Mouse (Mus musculus) ES-Bruce4 (cell line): ENCODE measurements around the gene 1810055G02Rik. TPM values are rescaled to one million over a fixed set of nuclear protein-coding genes. Genes with fewer than 3 reads are reported as not detected.

ENCODE experiments used
- H3K27ac ChIP-seq: 2 replicates; pipeline ENCODE4 v1.5.1; 2012; ENCODE audit warnings: low read length, inconsistent platforms; ENCODE audit not compliant: insufficient read depth
- H3K27me3 ChIP-seq: 2 replicates; pipeline ENCODE4 v1.6.1; 2012; ENCODE audit warnings: mild to moderate bottlenecking, low read length, inconsistent platforms; ENCODE audit not compliant: control insufficient read depth, poor library complexity, insufficient read depth, severe bottlenecking
- H3K36me3 ChIP-seq: 2 replicates; pipeline ENCODE4 v1.6.1; 2012; ENCODE audit warnings: inconsistent platforms, mild to moderate bottlenecking, low read length, moderate library complexity; ENCODE audit not compliant: control insufficient read depth, poor library complexity, insufficient read depth, severe bottlenecking
- H3K4me1 ChIP-seq: one replicate; pipeline ENCODE4 v1.8.1; 2011; ENCODE audit warnings: low read length; ENCODE audit not compliant: control insufficient read depth, insufficient read depth
- H3K4me3 ChIP-seq: 2 replicates; pipeline ENCODE4 v1.5.1; 2011; ENCODE audit warnings: low read depth, mild to moderate bottlenecking, low read length
- H3K9ac ChIP-seq: 2 replicates; pipeline ENCODE4 v1.6.1; 2012; ENCODE audit warnings: low read depth, mild to moderate bottlenecking, inconsistent platforms; ENCODE audit not compliant: poor library complexity, severe bottlenecking
- H3K9me3 ChIP-seq: replicated peaks from 2 replicates; pipeline ENCODE4 v1.6.1; 2012; ENCODE audit warnings: mild to moderate bottlenecking, low read length, inconsistent platforms; ENCODE audit not compliant: control insufficient read depth, poor library complexity, insufficient read depth, severe bottlenecking
- CTCF ChIP-seq: IDR thresholded peaks from one replicate; pipeline ENCODE4 v1.8.1; 2011; ENCODE audit warnings: low read depth, low read length
- EP300 ChIP-seq: IDR thresholded peaks from 2 replicates; pipeline ENCODE4 v1.6.1; 2011; ENCODE audit warnings: low read depth, low read length; ENCODE audit not compliant: insufficient read depth
- POLR2A ChIP-seq: IDR thresholded peaks from one replicate; pipeline ENCODE4 v1.8.1; 2011; ENCODE audit warnings: low read length; ENCODE audit not compliant: insufficient read depth
- polyA plus RNA-seq: library from polyadenylated mRNA; stranded (reverse); fragments of >200 nt; gene quantifications from 2 replicates; pipeline ENCODE4 v1.2.4, GENCODE M21; 2011; ENCODE audit warnings: low read depth; ENCODE audit not compliant: missing spikeins, insufficient read depth, insufficient read length

The 1810055G02Rik gene
- polyA plus RNA-seq, 1 experiment: 30.7 TPM

- no peaks in the 10 kb centered on the region for H3K4me1 ChIP-seq
- no peak for TF ChIP-seq POLR2A
- no peak for TF ChIP-seq CTCF
- H3K4me3 ChIP-seq: no peak overlapping the region
- no peaks in the 10 kb centered on the region for H3K27me3 ChIP-seq
- no peak overlapping the region for H3K27ac ChIP-seq
- no peaks in the 10 kb centered on the region for H3K36me3 ChIP-seq
- H3K9me3 ChIP-seq: peaks cover 8% of the 10 kb centered on the region
- no peak overlapping the region for H3K9ac ChIP-seq
Measured at GRCm38 (mm10) chr19:3743362-3743761, 35.3 kb downstream of the 1810055G02Rik start.

DNA sequence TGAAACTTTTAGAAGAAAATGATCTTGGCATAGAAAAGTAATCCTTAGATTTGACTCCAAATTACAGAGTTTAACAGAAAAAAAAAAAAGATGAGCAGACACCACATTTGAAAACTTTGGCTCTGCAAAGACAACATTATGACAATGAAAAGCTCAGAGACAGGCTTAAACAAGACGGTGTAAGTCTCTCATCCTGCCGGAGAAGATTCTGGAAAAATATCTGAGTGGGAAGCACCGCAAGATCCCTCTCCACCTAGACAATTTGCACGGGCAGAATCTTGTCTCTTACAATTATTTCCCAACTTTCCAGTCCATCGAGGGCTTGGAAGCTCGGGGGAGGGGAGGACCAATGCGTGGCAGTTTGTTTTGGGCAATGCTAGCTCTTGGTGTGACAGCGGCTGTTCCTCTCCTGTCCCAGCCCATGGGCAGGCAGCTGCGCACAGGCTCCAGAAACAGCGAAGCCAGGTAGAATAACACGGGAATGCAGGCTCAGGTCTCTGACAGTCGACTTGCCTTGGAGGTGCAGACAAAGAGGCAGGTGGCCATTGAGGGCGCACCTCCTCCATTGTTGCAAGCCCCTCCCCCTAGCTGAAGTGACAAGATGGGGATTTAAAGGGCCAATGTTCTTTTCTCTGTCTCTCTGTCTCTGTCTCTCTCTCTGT lies 35.9 kb downstream of the 1810055G02Rik start:
- Histone ChIP-seq H3K36me3 (no peaks in the 10 kb centered on the region), H3K27ac (no peak overlapping the region), H3K9ac (no peak overlapping the region; the same call in 1 of the 2 replicates), H3K4me3 (peak overlapping the region; percentile 58), H3K9me3 (peaks cover 11% of the 10 kb centered on the region), H3K4me1 (no peaks in the 10 kb centered on the region), H3K27me3 (no peaks in the 10 kb centered on the region)
- TF ChIP-seq EP300: no peak
- TF ChIP-seq POLR2A: no peak
- no peak for TF ChIP-seq CTCF

GRCm38 (mm10) chr19:3752621-3753239 lies 44.6 kb downstream of the 1810055G02Rik start:
- Histone ChIP-seq H3K4me1 (no peaks in the 10 kb centered on the region), H3K9me3 (peaks cover 6% of the 10 kb centered on the region), H3K27me3 (no peaks in the 10 kb centered on the region), H3K9ac (no peak overlapping the region), H3K27ac (no peak overlapping the region), H3K4me3 (no peak overlapping the region), H3K36me3 (no peaks in the 10 kb centered on the region)
- no peak for TF ChIP-seq POLR2A

DNA sequence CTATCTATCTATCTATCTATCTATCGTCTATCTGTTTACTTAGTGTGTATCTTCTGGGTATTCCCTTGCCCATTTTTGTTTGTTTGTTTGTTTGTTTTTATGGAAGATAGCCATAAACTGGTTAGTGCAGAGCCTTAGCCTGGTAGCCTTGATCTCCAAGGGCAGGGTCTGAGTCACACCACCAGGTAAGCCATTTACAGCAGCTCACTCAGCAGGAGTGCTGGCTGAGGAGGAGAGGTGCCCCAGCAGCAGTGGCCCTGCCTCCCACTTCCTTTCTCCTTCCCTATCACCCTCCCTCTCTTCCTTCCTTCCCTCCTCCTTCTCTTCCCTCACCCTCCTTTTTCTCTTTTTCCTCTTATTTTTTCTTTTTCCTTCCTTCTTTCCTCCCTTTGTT lies 45.1 kb downstream of the 1810055G02Rik start:
- no peak overlapping the region for H3K4me3 ChIP-seq
- H3K36me3 ChIP-seq: no peaks in the 10 kb centered on the region
- H3K9me3 ChIP-seq: peaks cover 4% of the 10 kb centered on the region
- no peak overlapping the region for H3K9ac ChIP-seq
- no peaks in the 10 kb centered on the region for H3K27me3 ChIP-seq
- no peak overlapping the region for H3K27ac ChIP-seq
- TF ChIP-seq POLR2A: no peak
- TF ChIP-seq EP300: no peak
- no peak for TF ChIP-seq CTCF
- H3K4me1 ChIP-seq: peaks cover 1% of the 10 kb centered on the region

- H3K9me3 ChIP-seq: no peaks in the 10 kb centered on the region
- peaks cover 1% of the 10 kb centered on the region for H3K4me1 ChIP-seq
- H3K4me3 ChIP-seq: no peak overlapping the region
- H3K36me3 ChIP-seq: no peaks in the 10 kb centered on the region
- no peak overlapping the region for H3K27ac ChIP-seq
- H3K9ac ChIP-seq: no peak overlapping the region
- no peaks in the 10 kb centered on the region for H3K27me3 ChIP-seq
- TF ChIP-seq EP300 (no peak), CTCF (no peak), POLR2A (no peak)
Measured at GRCm38 (mm10) chr19:3753738-3754137, 45.6 kb downstream of the 1810055G02Rik start.

GRCm38 (mm10) chr19:3757861-3758260 lies 49.8 kb downstream of the 1810055G02Rik start:
- Histone ChIP-seq H3K27ac (0 out of 2 replicates have a peak overlapping the region, but pooled peaks have one; percentile 6), H3K27me3 (no peaks in the 10 kb centered on the region), H3K4me1 (peaks cover 1% of the 10 kb centered on the region), H3K9ac (no peak overlapping the region), H3K36me3 (no peaks in the 10 kb centered on the region), H3K4me3 (no peak overlapping the region), H3K9me3 (peaks cover 8% of the 10 kb centered on the region)
- no peak for TF ChIP-seq CTCF
- TF ChIP-seq EP300: no peak
- TF ChIP-seq POLR2A: no peak
